Mouse (Mus musculus) ES-E14 (cell line): ENCODE measurements around the gene Itpr1.

Experiments used
- CHD2 ChIP-seq: IDR thresholded peaks from 2 replicates; pipeline ENCODE4 v1.6.1; 2014; ENCODE audit warnings: mild to moderate bottlenecking, low read depth, low read length, inconsistent platforms
- ZC3H11A ChIP-seq: IDR thresholded peaks from 2 replicates; pipeline ENCODE4 v1.6.1; 2012; ENCODE audit warnings: low read depth, mild to moderate bottlenecking, inconsistent platforms, low read length, borderline replicate concordance

DNA sequence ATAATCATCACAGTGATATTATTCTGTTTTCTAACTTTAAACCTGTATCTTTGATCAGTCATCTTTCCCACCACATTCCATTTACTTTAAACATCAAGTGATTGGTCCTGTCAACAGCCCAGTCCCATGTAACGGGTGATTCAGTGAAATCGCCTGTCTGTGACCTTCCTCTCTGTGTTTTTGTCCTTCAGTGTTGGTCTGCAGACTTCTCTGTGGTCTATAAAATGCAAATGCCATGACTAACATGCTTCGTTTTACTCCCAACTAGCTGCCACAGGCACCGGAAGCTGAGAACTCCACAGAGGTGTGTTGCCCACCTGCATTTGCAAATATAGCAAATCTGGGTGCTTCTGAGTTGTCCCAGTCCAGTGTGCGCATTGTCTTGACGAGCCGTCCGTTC is 218.3 kb downstream of the Itpr1 start:
- TF ChIP-seq ZC3H11A (no peak), CHD2 (no peak)
